Mouse (Mus musculus) thymus, postnatal 25 days (tissue): ENCODE results near the gene Colgalt2.
"Not testable (repeated sequence)": the region's sequence is repeated elsewhere in the genome, so short reads cannot be mapped to it uniquely, and the experiment has no call there.

ENCODE experiments used
- DNase-seq: peaks from one replicate; pipeline ENCODE4 v3.0.0; 2022

Colgalt2 gene

GRCm38 (mm10) chr1:152417602-152418001 lies 18.0 kb downstream of the Colgalt2 start:
- DNase-seq, result no peak

GRCm38 (mm10) chr1:152422295-152422694 lies 22.7 kb downstream of the Colgalt2 start:
- DNase-seq, result no peak

- DNase-seq, result no peak
These were observed 23.4 kb downstream of the Colgalt2 start for GRCm38 (mm10) chr1:152423052-152423451.

- no peak for DNase-seq
These were observed 28.4 kb downstream of the Colgalt2 start for GRCm38 (mm10) chr1:152427912-152428581.

- DNase-seq, result no peak
These were observed 30.2 kb downstream of the Colgalt2 start for GRCm38 (mm10) chr1:152429805-152430204.

- no peak for DNase-seq
These were observed 34.5 kb downstream of the Colgalt2 start for GRCm38 (mm10) chr1:152434166-152434565.

GRCm38 (mm10) chr1:152437518-152437917 lies 37.9 kb downstream of the Colgalt2 start:
- not testable (repeated sequence) for DNase-seq

- DNase-seq, result no peak
These were observed 39.8 kb downstream of the Colgalt2 start for GRCm38 (mm10) chr1:152439408-152439807.

- no peak for DNase-seq
These were observed 40.2 kb downstream of the Colgalt2 start for GRCm38 (mm10) chr1:152439874-152440273.

GRCm38 (mm10) chr1:152444630-152445029 lies 45.0 kb downstream of the Colgalt2 start:
- DNase-seq, result no peak

GRCm38 (mm10) chr1:152445925-152446324 lies 46.3 kb downstream of the Colgalt2 start:
- no peak for DNase-seq

- no peak for DNase-seq
These were observed 54.9 kb downstream of the Colgalt2 start for GRCm38 (mm10) chr1:152454536-152454935.

GRCm38 (mm10) chr1:152455275-152456243 lies 55.9 kb downstream of the Colgalt2 start:
- DNase-seq, result no peak

GRCm38 (mm10) chr1:152456266-152456665 lies 56.6 kb downstream of the Colgalt2 start:
- no peak for DNase-seq

- DNase-seq, result no peak
These were observed 58.0 kb downstream of the Colgalt2 start for GRCm38 (mm10) chr1:152457596-152457995.

GRCm38 (mm10) chr1:152458996-152459395 lies 59.4 kb downstream of the Colgalt2 start:
- no peak for DNase-seq

- DNase-seq, result no peak
These were observed 61.3 kb downstream of the Colgalt2 start for GRCm38 (mm10) chr1:152460931-152461330.

GRCm38 (mm10) chr1:152461814-152462213 lies 62.2 kb downstream of the Colgalt2 start:
- no peak for DNase-seq

- no peak for DNase-seq
These were observed 62.7 kb downstream of the Colgalt2 start for GRCm38 (mm10) chr1:152462348-152462747.

- no peak for DNase-seq
These were observed 66.7 kb downstream of the Colgalt2 start for GRCm38 (mm10) chr1:152466280-152466679.

- no peak for DNase-seq
These were observed 68.8 kb downstream of the Colgalt2 start for GRCm38 (mm10) chr1:152468443-152468842.

GRCm38 (mm10) chr1:152476126-152476525 lies 76.5 kb downstream of the Colgalt2 start:
- DNase-seq, result no peak

- no peak for DNase-seq
These were observed 91.2 kb downstream of the Colgalt2 start for GRCm38 (mm10) chr1:152490842-152491241.

GRCm38 (mm10) chr1:152492258-152492657 lies 92.6 kb downstream of the Colgalt2 start:
- DNase-seq, result no peak
